Mouse (Mus musculus): ENCODE results near the gene Hcn2. TPM values are rescaled to one million over a fixed set of nuclear protein-coding genes. Genes with fewer than 3 reads are reported as not detected.
"Not testable (repeated sequence)": the region's sequence is repeated elsewhere in the genome, so short reads cannot be mapped to it uniquely, and the experiment has no call there.

Hcn2 gene
- total RNA-seq, 2 experiments from 2014 or later: 128 to 152 TPM

GRCm38 (mm10) chr10:79686219-79686618 is 30.2 kb upstream of the Hcn2 start:
- no peak for DNase-seq (ENCODE audit: low spot score in 2 of 2)
- intact Hi-C loops (cut with DNase I): no loop called here

DNA sequence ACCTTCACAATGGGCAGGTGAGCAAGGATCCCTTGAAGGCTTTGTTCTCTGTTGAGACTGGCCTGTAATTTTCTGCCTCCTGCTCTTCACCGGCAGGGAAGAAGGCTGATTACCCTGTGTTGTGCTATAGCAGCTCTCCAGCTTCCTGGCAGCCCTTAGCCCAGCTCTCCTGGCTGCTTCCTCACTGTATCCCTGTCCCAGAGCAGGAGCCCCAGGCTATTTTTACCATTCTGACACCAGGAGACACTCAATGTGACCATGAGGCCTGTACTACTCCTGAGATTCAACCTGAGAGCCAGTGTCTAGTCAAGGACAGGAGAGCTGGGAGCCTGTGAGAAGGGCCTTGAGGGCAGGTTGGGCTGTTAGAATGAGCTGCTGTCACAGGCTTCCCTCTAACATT is 29.7 kb upstream of the Hcn2 start:
- intact Hi-C loops (cut with DNase I): no loop called here

GRCm38 (mm10) chr10:79687513-79687912 is 28.9 kb upstream of the Hcn2 start:
- no peak for DNase-seq (ENCODE audit: low spot score in 2 of 2)
- intact Hi-C loops (cut with DNase I): no loop called here

More for the DNA sequence above, 29.7 kb upstream of the Hcn2 start:
- no peak for DNase-seq (ENCODE audit: low spot score in 2 of 2)

DNA sequence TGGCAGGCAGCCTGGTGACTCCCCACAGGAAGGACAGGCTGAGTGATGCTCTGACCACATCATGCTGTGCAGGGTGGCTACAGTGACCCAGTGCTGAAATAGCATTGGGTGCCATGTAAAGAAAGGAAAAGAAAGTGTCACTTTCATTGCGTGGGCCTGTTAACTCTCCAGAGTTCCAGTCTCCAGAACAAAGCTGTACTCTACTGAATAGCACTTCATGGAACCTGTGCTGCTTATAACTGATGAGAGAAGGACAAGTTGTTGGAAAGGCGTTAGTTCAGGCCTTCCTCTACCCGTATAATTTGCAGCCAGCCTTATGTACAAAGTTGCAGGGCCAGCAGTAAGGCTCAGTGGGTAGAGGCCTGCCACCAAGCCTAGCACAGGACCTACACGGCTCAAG is 27.7 kb upstream of the Hcn2 start, which contains the start of gene Gzmm:
Gzmm (plus strand) TSS at position 301 of the 400 bp plus-strand sequence.
- intact Hi-C loops (cut with DNase I): no loop called here
- DNase-seq (ENCODE audit: low spot score in 2 of 2): no peak

DNA sequence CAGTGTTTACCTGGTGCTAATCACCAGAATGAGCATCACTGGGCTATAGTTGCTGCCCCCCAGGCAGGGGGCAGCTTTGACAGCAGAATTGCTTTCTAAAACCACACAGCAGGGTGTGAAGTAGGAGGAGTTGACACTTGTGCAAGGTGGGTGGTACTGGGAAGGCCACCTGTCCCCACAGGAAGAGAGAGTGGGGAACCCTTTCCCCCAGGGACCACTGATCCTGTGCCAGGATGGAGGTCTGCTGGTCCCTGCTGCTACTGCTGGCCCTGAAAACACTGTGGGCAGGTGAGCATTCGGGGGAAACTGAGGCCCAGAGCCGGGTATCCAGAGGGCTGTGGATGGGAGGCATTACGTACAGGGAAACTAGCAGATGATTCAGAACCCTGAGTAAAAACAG is 27.3 kb upstream of the Hcn2 start:
- no peak for DNase-seq (ENCODE audit: low spot score in 2 of 2)
- intact Hi-C loops (cut with DNase I): no loop called here

- DNase-seq (ENCODE audit: low spot score in 2 of 2): no peak
- intact Hi-C loops (cut with DNase I): no loop called here
These were observed 24.4 kb upstream of the Hcn2 start for GRCm38 (mm10) chr10:79691986-79692548.

- intact Hi-C loops (cut with DNase I): no loop called here
- no peak for DNase-seq (ENCODE audit: low spot score in 2 of 2)
These were observed 22.7 kb upstream of the Hcn2 start for GRCm38 (mm10) chr10:79693580-79694378.

- no peak for DNase-seq (ENCODE audit: low spot score in 2 of 2)
- intact Hi-C loops (cut with DNase I): no loop called here
These were observed 22.1 kb upstream of the Hcn2 start for GRCm38 (mm10) chr10:79694379-79694655.

DNA sequence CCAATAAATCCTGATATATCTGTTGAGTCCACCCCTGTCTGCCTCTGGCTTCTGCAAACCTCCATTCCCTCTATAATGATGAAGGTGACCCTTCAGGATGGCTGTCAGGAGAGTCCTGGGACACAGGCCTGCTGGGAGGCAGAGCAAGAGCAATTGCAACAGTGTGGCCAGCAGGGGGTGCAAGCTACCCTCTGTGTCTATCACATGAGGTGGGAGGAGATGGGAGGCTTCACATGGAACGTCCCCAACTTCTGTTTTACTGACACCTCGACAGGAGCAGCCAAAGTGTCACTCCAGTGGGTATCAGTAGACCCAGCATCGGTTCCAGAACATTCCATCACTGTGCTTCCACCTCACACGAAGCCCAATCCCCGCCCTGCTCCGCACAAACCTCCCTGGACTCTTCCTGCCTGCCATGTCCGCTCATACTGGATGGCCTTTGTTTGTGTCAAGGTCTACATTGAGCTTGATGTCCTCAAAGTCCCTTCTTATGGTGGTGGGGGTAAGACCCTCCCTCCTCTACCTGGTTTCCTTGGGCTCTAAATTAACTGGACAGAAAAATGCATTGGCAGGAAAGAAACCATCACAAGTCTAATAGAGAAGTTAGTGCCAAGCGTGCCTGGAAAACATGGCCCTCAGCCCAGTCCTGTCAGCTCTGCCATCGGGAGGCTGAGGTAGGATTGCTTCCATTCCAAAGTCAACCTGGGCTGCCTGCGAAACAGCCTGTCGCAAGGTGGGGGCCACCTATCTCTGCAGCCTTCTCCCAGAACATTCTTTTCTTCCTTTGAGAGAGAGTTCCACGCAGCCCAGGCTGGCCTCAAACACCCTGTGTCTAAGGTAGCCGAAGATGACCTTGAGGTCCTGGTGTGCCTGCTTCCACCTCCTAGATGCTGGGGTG is 21.0 kb upstream of the Hcn2 start:
- intact Hi-C loops (cut with DNase I): no loop called here
- peak in 1 of 2 experiments; percentile 54 for DNase-seq (ENCODE audit: low spot score in 2 of 2)

DNA sequence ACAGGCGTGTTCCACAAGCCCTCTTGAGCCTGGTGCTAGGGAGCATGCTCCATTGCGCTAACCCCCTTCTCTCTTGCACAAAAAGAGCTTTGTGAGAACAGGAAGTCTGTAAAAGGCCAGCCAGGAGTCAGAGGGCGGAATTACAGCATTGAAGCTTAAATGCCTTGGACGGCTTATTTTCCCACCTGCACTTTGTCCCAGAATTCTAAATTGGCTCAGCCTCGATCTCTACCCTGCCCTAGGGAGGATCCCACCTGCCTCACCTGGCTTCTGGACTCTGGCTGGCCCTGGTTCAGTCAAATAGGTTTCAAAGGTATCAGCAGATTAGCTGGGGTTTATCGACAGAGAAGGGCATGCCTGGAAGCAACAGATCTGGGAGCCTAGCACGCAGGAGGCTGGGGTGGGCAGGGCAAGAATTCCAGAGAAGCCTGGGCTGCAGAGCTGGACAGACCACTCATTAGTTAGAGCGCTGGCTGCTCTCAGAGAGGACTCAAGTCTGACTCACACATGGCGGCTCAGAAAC is 20.2 kb upstream of the Hcn2 start:
- intact Hi-C loops (cut with DNase I): no loop called here

GRCm38 (mm10) chr10:79697916-79698315 is 18.5 kb upstream of the Hcn2 start:
- no peak for DNase-seq (ENCODE audit: low spot score in 2 of 2)

More for the DNA sequence above, 20.2 kb upstream of the Hcn2 start:
- no peak for DNase-seq (ENCODE audit: low spot score in 2 of 2)

DNA sequence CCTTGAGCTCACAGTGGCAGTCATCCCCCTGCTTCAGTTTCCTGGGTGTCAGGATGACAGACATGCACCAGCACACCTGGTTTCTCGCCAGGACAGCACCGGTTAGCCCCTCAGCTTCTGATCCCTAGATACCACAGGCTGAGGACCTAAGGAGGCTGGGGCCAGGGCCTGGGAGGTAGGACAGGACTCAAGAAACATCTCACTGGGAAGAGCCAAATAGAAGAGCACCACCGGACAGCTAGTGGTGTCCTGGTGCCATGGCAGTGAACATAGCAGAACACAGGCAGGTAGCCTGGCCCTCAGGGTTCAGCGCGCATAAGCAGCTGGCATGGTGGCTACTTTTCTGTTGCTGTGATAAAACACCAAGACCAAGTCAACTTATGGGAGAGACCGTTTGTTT is 18.0 kb upstream of the Hcn2 start:
- intact Hi-C loops (cut with DNase I): no loop called here

More at GRCm38 (mm10) chr10:79697916-79698315, 18.5 kb upstream of the Hcn2 start:
- intact Hi-C loops (cut with DNase I): no loop called here

DNA sequence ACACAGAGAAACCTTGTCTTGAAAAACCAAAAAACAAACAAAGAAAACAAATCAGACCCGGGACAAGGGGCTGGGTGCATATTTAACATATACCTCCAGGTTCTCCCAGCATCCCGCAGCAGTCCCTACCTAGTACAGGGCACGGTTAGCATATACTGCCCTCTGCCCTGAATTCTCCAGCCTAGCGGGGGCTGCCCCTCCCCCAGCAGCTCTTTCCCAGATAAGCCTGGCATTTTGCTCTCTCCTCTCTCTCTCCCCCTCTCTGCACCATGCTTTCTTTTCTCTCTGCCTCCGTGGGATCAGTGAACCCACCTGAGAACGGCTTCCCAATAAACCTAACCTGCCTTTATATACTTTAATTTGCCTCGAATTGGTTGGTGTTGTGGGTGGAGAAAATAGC is 15.8 kb upstream of the Hcn2 start:
- no peak for DNase-seq (ENCODE audit: low spot score in 2 of 2)
- intact Hi-C loops (cut with DNase I): no loop called here

More for the DNA sequence above, 18.0 kb upstream of the Hcn2 start:
- no peak for DNase-seq (ENCODE audit: low spot score in 2 of 2)

DNA sequence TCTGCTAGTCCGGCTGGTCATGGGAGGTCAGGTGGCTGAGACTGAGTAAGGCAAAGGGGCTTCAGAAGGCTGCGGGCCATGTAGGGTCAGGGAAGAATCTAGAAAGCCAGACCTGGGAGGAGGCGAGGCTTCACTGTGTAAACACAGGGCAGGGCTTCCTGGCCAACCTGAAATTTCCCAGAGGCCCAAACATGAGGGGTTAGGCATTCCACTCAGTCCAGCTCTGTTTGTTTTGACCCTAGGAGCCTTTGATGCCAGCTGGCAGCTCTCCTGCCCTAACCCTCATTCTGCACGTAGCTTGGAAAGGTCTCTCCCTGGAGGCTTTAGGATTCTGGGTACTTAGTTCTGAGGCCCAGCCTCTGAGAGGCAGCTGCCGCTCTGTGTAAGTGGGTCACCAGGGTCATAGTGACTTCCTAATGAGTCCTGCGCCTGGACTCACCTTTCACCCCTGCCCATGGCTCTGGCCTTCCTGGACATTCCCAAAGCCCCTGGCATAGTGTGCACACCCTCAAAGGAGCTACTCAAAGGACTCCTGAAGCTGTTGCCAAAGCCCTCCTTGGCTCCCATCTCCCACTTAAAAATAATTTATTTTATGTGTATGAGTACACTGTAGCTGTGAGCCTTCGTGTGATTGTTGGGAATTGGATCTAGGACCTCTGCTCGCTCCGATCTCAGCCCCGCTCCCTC is 14.8 kb upstream of the Hcn2 start:
- intact Hi-C loops (cut with DNase I): no loop called here
- no peak for DNase-seq (ENCODE audit: low spot score in 2 of 2)

- intact Hi-C loops (cut with DNase I); DNase-seq (ENCODE audit: low spot score in 2 of 2): not testable (repeated sequence)
These were observed 13.5 kb upstream of the Hcn2 start for GRCm38 (mm10) chr10:79702970-79703369.

- no peak for DNase-seq (ENCODE audit: low spot score in 2 of 2)
- intact Hi-C loops (cut with DNase I): no loop called here
These were observed 12.9 kb upstream of the Hcn2 start for GRCm38 (mm10) chr10:79703541-79703940.

DNA sequence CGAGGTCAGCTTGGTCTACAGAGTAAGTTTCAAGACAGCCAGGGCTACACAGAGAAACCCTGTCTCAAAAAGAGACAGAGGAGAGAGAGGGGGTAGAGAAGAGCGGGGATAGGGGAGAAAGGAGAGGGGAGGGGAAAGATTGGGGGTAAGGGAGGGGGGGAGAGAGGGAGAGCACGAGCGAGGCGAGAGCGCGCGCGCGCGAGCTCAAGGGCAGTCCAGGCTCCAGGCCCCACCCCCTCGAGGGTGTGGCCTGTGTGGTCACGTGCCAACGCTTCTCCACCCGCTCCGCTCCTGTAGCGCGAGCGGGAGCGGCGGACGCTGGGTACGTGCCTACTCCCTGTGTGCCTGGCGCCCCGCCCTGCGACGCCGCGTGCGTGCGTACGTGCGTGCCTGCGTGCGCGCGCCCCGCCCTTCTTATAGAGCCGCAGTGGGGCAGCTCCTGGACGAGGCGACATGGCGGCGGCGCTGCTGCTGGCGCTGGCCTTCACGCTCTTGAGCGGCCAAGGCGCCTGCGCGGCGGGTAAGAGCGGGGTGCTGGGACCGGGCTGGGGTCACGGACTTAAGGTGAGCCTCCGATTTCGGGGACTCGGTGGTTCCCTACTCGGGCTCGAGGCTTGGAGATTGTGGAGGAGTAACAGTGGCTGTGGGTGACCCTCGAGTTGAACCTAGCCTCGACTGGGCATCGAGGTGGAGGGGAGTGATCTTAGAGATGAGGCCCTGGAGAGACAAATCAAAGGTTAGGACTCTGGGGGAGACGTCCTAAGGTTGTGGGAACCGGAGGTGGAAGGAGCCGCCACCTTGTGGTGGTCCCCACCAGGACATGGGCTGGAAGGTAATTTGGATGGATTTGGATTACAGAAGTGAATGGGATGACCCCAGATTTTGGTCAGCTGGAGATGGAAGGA is 12.1 kb upstream of the Hcn2 start, which contains the start of gene Bsg:
Bsg (plus strand) TSS at position 427 of the 905 bp plus-strand sequence.
- intact Hi-C loops (cut with DNase I): no loop called here
- DNase-seq (ENCODE audit: low spot score in 2 of 2): peak; percentile 99

- intact Hi-C loops (cut with DNase I): no loop called here
- DNase-seq (ENCODE audit: low spot score in 2 of 2): no peak
These were observed 11.5 kb upstream of the Hcn2 start for GRCm38 (mm10) chr10:79704970-79705360.

DNA sequence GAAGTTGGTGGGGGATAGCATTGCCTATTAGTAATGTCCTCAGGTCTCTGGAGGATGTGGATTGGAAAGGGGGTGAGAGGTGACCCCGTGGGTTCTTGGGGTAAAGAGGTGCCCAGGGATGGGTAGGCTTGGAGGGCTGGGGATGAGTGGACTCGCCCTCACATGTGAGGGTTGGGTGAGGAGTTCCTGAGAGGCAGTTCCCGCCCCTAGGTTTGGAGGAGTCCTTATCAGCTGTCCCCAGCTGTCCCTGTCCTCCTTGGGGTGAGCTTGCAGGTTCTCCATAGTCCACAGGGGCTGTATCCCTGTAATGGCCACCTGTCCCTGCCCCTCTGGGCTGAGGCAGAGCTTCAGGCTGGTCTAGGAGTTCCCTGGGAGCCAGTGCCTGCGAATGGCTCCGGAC is 10.5 kb upstream of the Hcn2 start:
- DNase-seq (ENCODE audit: low spot score in 2 of 2): no peak
- intact Hi-C loops (cut with DNase I): no loop called here

Data from left cerebral cortex, postnatal 36 days (tissue).